Mouse (Mus musculus) E14TG2a.4 (cell line): Measurements from ENCODE around the gene Qtrt1.

ENCODE experiments used
- CTCF ChIP-seq: conservative IDR thresholded peaks from 2 replicates; pipeline ENCODE4 v1.5.1; 2014; ENCODE audit warnings: low read length
- NANOG ChIP-seq: IDR thresholded peaks from 2 replicates; pipeline ENCODE4 v1.6.1; 2014; ENCODE audit warnings: borderline replicate concordance, low read length, mixed read lengths
- POU5F1 ChIP-seq: IDR thresholded peaks from 2 replicates; pipeline ENCODE4 v1.6.1; 2014; ENCODE audit warnings: low read length, borderline replicate concordance

DNA sequence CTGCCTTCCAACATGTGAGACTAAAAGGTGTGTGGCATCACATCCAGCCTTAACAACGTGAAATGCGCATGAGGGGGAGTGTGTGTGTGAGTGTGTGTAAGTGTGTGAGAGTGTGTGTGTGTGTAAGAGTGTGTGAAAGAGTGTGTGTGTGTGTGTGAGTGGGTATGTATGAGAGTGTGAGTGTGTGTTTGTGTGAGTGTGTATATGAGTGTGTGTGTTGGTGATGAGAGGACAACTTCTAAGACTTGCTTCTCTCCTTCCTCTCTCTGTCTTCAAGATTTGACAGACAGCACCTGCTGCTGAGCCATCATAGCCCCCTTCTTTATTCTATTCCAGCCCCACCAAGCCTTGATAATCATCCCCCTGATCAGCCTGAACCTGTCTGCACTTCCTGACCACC is 28.3 kb downstream of the Qtrt1 start:
- TF ChIP-seq CTCF: no peak
- TF ChIP-seq NANOG: no peak
- TF ChIP-seq POU5F1: no peak
